Mouse (Mus musculus) stomach, postnatal 0 days (tissue): ENCODE results near the gene Plekhb2.

Experiments used
- CTCF ChIP-seq: IDR thresholded peaks from 2 replicates; pipeline ENCODE4 v1.5.1; 2016; ENCODE audit warnings: antibody characterized with exemption, low read depth, mild to moderate bottlenecking, moderate library complexity
- EP300 ChIP-seq: optimal IDR thresholded peaks from 2 replicates; pipeline ENCODE3; 2016; ENCODE audit warnings: antibody characterized with exemption

GRCm38 (mm10) chr1:34819225-34819910 is 30.4 kb upstream of the Plekhb2 start:
- TF ChIP-seq CTCF = no peak
- no peak for TF ChIP-seq EP300
